Comparison of ENCODE assay signal across 29 mouse cellular contexts in genomic region chr3:53292979-53293378, GRCm38 (mm10).
DNase-seq lines count a peak whose midpoint lies in the region; ATAC-seq lines count a peak whose summit lies in the region.
"Had no signal": no experiment of that assay in that cellular context is flagged by ENCODE, and none has a peak within 500 bp of the region (broad histone marks: within the 10 kb centered on the region; RNA-seq: fewer than 3 reads in every experiment).

No protein-coding gene starts in this region.

- peak; percentile 8 for DNase-seq in heart, adult 8-10 months (ENCODE audit: low spot score)
- no peak for DNase-seq in kidney, postnatal 10 days
- peak; percentile 15 for DNase-seq in testis, postnatal 14 days (ENCODE audit: low spot score)
- DNase-seq in testis, postnatal 10 days (ENCODE audit: low spot score): no peak
- DNase-seq in gonadal fat pad, adult 2 months (ENCODE audit: low read depth): peak; percentile 51
- no peak for DNase-seq in right cerebral cortex, postnatal 14 days
- DNase-seq: adrenal gland, adult 8-10 months; adrenal gland, postnatal 25 days; cerebellum, adult 11-12 months; cerebellum, adult 8-10 months; cerebellum, postnatal 10 days; cerebellum, postnatal 36 days; embryo, embryonic 11 days; gastrocnemius, adult 2 months; gastrocnemius, postnatal 14 days; heart, postnatal 14 days had no signal

- no peak overlapping the region for H3K27ac ChIP-seq in heart, embryonic 11.5 days (ENCODE audit: low read depth, low read length)
- peak overlapping the region; percentile 84 for H3K27ac ChIP-seq in kidney, embryonic 16.5 days (ENCODE audit: low read length)
- H3K27ac ChIP-seq: embryonic facial prominence, embryonic 10.5 days; embryonic facial prominence, embryonic 13.5 days; forebrain, embryonic 10.5 days; forebrain, embryonic 13.5 days; gastrocnemius, adult 2 months; heart, embryonic 13.5 days; hindbrain, embryonic 10.5 days; hindbrain, embryonic 13.5 days had no signal

- H3K9ac ChIP-seq in heart, embryonic 11.5 days (ENCODE audit: low read depth, low read length): no peak overlapping the region
- H3K9ac ChIP-seq in kidney, embryonic 16.5 days (replicated peaks; ENCODE audit: low read length): no peak overlapping the region
- H3K9ac ChIP-seq: embryonic facial prominence, embryonic 13.5 days; forebrain, embryonic 13.5 days; heart, embryonic 13.5 days; hindbrain, embryonic 13.5 days had no signal

- no peak for ATAC-seq in heart, embryonic 11.5 days (replicated peaks; ENCODE audit: insufficient number of reproducible peaks, low FRiP score, low TSS enrichment)
- no peak for ATAC-seq in kidney, embryonic 16.5 days (ENCODE audit: low FRiP score, low TSS enrichment)
- ATAC-seq: CD4-positive, CD25-positive, alpha-beta regulatory T cell, adult 4 months; forebrain, embryonic 13.5 days; forebrain, embryonic 16.5 days; hindbrain, embryonic 16.5 days had no signal

- no peak overlapping the region for H3K4me2 ChIP-seq in heart, embryonic 11.5 days
- no peak overlapping the region for H3K4me2 ChIP-seq in kidney, embryonic 16.5 days (replicated peaks; ENCODE audit: low read depth, low read length)
- H3K4me2 ChIP-seq: embryonic facial prominence, embryonic 13.5 days; forebrain, embryonic 13.5 days; heart, embryonic 13.5 days; hindbrain, embryonic 13.5 days had no signal

- H3K27me3 ChIP-seq in heart, embryonic 11.5 days (ENCODE audit: control insufficient read depth, insufficient read depth, low read length): no peaks in the 10 kb centered on the region
- no peaks in the 10 kb centered on the region for H3K27me3 ChIP-seq in kidney, embryonic 16.5 days (ENCODE audit: insufficient read depth, low read length)
- H3K27me3 ChIP-seq: forebrain, embryonic 13.5 days; heart, embryonic 13.5 days; hindbrain, embryonic 13.5 days had no signal

- H3K4me3 ChIP-seq in heart, embryonic 11.5 days (ENCODE audit: low read depth, low read length): no peak overlapping the region
- H3K4me3 ChIP-seq in kidney, embryonic 16.5 days (ENCODE audit: low read length): no peak overlapping the region
- H3K4me3 ChIP-seq: embryonic facial prominence, embryonic 10.5 days; embryonic facial prominence, embryonic 13.5 days; erythroblast, embryonic 14.5 days; forebrain, embryonic 10.5 days; forebrain, embryonic 13.5 days; gastrocnemius, adult 2 months; heart, embryonic 13.5 days; hindbrain, embryonic 10.5 days; hindbrain, embryonic 13.5 days had no signal

- H3K4me1 ChIP-seq in heart, embryonic 11.5 days (ENCODE audit: control insufficient read depth, insufficient read depth, low read length): no peaks in the 10 kb centered on the region
- H3K4me1 ChIP-seq in kidney, embryonic 16.5 days (ENCODE audit: insufficient read depth, low read length): peaks cover 31% of the 10 kb centered on the region; the same call in 1 of the 2 replicates
- H3K4me1 ChIP-seq: embryonic facial prominence, embryonic 13.5 days; forebrain, embryonic 13.5 days had no signal

- WGBS in heart, embryonic 11.5 days (ENCODE audit: insufficient replicate concordance): 79% methylated on average over 4 of the region's 4 CpGs
- 45% methylated on average over 4 of the region's 4 CpGs for WGBS in kidney, embryonic 16.5 days

- no peaks in the 10 kb centered on the region for H3K36me3 ChIP-seq in heart, embryonic 11.5 days (ENCODE audit: control insufficient read depth, insufficient read depth, low read length)
- no peaks in the 10 kb centered on the region for H3K36me3 ChIP-seq in kidney, embryonic 16.5 days (ENCODE audit: insufficient read depth, low read length)
- H3K36me3 ChIP-seq: embryonic facial prominence, embryonic 10.5 days; embryonic facial prominence, embryonic 13.5 days; forebrain, embryonic 10.5 days; heart, embryonic 13.5 days; hindbrain, embryonic 10.5 days; hindbrain, embryonic 13.5 days had no signal

- H3K9me3 ChIP-seq in heart, embryonic 11.5 days (replicated peaks; ENCODE audit: control insufficient read depth, low read length): no peaks in the 10 kb centered on the region
- no peaks in the 10 kb centered on the region for H3K9me3 ChIP-seq in kidney, embryonic 16.5 days (ENCODE audit: low read length)
- H3K9me3 ChIP-seq: embryonic facial prominence, embryonic 10.5 days; embryonic facial prominence, embryonic 13.5 days; forebrain, embryonic 10.5 days; forebrain, embryonic 13.5 days; heart, embryonic 13.5 days; hindbrain, embryonic 13.5 days had no signal

Comparison
In these comparisons a context has a peak if more than half of its experiments do, and no peak if none do; other contexts are left out.
1. DNase-seq: peak in heart, adult 8-10 months (single experiment), testis, postnatal 14 days (single experiment) and gonadal fat pad, adult 2 months (single experiment); none in kidney, postnatal 10 days (single experiment), testis, postnatal 10 days (single experiment) and right cerebral cortex, postnatal 14 days (single experiment).